Mouse (Mus musculus): ENCODE results near the gene Olfr1308. TPM values are rescaled to one million over a fixed set of nuclear protein-coding genes. Genes with fewer than 3 reads are reported as not detected.

Gene Olfr1308
- not detected in 2 replicates for total RNA-seq (2014; rRNA removed)
- polyA plus RNA-seq (2015; fragmentation: Nextera tagmentation; extraction: Ambion mirVana), result not detected in 2 replicates

GRCm38 (mm10) chr2:111964844-111965243 is at the start of gene Olfr1308:
Gene Olfr1308, minus strand, starts transcription at chr2:111964944.
- no peaks in the 10 kb centered on the region for H3K4me1 ChIP-seq (ENCODE audit: insufficient read depth, low read length)
- H3K4me2 ChIP-seq (ENCODE audit: low read depth, low read length, poor library complexity, severe bottlenecking), result no peak within 1 kb of the TSS
- no peaks in the 10 kb centered on the region for H3K27me3 ChIP-seq (ENCODE audit: insufficient read depth, low read length)
- H3K9ac ChIP-seq (replicated peaks; ENCODE audit: low read length, poor library complexity, severe bottlenecking), result no peak within 1 kb of the TSS
- DNase-seq (ENCODE audit: low spot score) (no peak), ATAC-seq (ENCODE audit: low FRiP score) (no peak)
- 64% methylated on average over 1 of the region's 1 CpGs for WGBS
- no peak within 1 kb of the TSS for H3K4me3 ChIP-seq (ENCODE audit: low read depth, low read length)
- no peaks in the 10 kb centered on the region for H3K36me3 ChIP-seq (ENCODE audit: insufficient read depth, low read length)
- no peaks in the 10 kb centered on the region for H3K9me3 ChIP-seq (ENCODE audit: low read length)
- no peak for TF ChIP-seq CTCF (IDR thresholded peaks at IDR 0.05)
- H3K27ac ChIP-seq (ENCODE audit: low read depth, low read length), result no peak within 1 kb of the TSS

GRCm38 (mm10) chr2:112012608-112013007 is 47.9 kb upstream of the Olfr1308 start, which contains the start of gene Olfr1310:
Gene Olfr1310, minus strand, starts transcription at chr2:112012708.
- Histone ChIP-seq H3K27ac (ENCODE audit: low read depth, low read length) (no peak within 1 kb of the TSS), H3K9ac (replicated peaks; ENCODE audit: low read length, poor library complexity, severe bottlenecking) (no peak within 1 kb of the TSS), H3K4me2 (ENCODE audit: low read depth, low read length, poor library complexity, severe bottlenecking) (no peak within 1 kb of the TSS), H3K4me1 (ENCODE audit: insufficient read depth, low read length) (no peaks in the 10 kb centered on the region), H3K36me3 (ENCODE audit: insufficient read depth, low read length) (no peaks in the 10 kb centered on the region), H3K4me3 (ENCODE audit: low read depth, low read length) (no peak within 1 kb of the TSS), H3K27me3 (ENCODE audit: insufficient read depth, low read length) (no peaks in the 10 kb centered on the region), H3K9me3 (ENCODE audit: low read length) (no peaks in the 10 kb centered on the region)
- ATAC-seq (ENCODE audit: low FRiP score), result no peak
- no peak for DNase-seq (ENCODE audit: low spot score)
- no peak for TF ChIP-seq CTCF (IDR thresholded peaks at IDR 0.05)

GRCm38 (mm10) chr2:111990181-111990580 is 25.4 kb upstream of the Olfr1308 start, which contains the start of gene Olfr1309:
Gene Olfr1309, minus strand, starts transcription at chr2:111990281.
- WGBS, result 67% methylated on average over 1 of the region's 1 CpGs
- Histone ChIP-seq H3K36me3 (ENCODE audit: insufficient read depth, low read length) (no peaks in the 10 kb centered on the region), H3K4me1 (ENCODE audit: insufficient read depth, low read length) (no peaks in the 10 kb centered on the region), H3K27me3 (ENCODE audit: insufficient read depth, low read length) (no peaks in the 10 kb centered on the region), H3K4me3 (ENCODE audit: low read depth, low read length) (no peak within 1 kb of the TSS), H3K4me2 (ENCODE audit: low read depth, low read length, poor library complexity, severe bottlenecking) (no peak within 1 kb of the TSS), H3K9me3 (ENCODE audit: low read length) (no peaks in the 10 kb centered on the region), H3K27ac (ENCODE audit: low read depth, low read length) (no peak within 1 kb of the TSS), H3K9ac (replicated peaks; ENCODE audit: low read length, poor library complexity, severe bottlenecking) (no peak within 1 kb of the TSS)
- DNase-seq (ENCODE audit: low spot score), result no peak
- ATAC-seq (ENCODE audit: low FRiP score), result no peak
- no peak for TF ChIP-seq CTCF (IDR thresholded peaks at IDR 0.05)

GRCm38 (mm10) chr2:111949340-111949739 is 15.4 kb downstream of the Olfr1308 start, which contains the start of gene Olfr1307:
Gene Olfr1307, minus strand, starts transcription at chr2:111949440.
- Histone ChIP-seq H3K27me3 (ENCODE audit: insufficient read depth, low read length) (no peaks in the 10 kb centered on the region), H3K9me3 (ENCODE audit: low read length) (no peaks in the 10 kb centered on the region), H3K4me2 (ENCODE audit: low read depth, low read length, poor library complexity, severe bottlenecking) (no peak within 1 kb of the TSS), H3K4me1 (ENCODE audit: insufficient read depth, low read length) (no peaks in the 10 kb centered on the region), H3K36me3 (ENCODE audit: insufficient read depth, low read length) (no peaks in the 10 kb centered on the region), H3K9ac (replicated peaks; ENCODE audit: low read length, poor library complexity, severe bottlenecking) (no peak within 1 kb of the TSS), H3K4me3 (ENCODE audit: low read depth, low read length) (no peak within 1 kb of the TSS), H3K27ac (ENCODE audit: low read depth, low read length) (no peak within 1 kb of the TSS)
- 71% methylated on average over 1 of the region's 1 CpGs for WGBS
- ATAC-seq (ENCODE audit: low FRiP score) (no peak), DNase-seq (ENCODE audit: low spot score) (no peak)
- TF ChIP-seq CTCF (IDR thresholded peaks at IDR 0.05), result no peak

GRCm38 (mm10) chr2:111916171-111916570 is 48.6 kb downstream of the Olfr1308 start, which contains the start of gene Olfr1306:
Gene Olfr1306, minus strand, starts transcription at chr2:111916271.
- Histone ChIP-seq H3K9me3 (ENCODE audit: low read length) (no peaks in the 10 kb centered on the region), H3K4me2 (ENCODE audit: low read depth, low read length, poor library complexity, severe bottlenecking) (no peak within 1 kb of the TSS), H3K36me3 (ENCODE audit: insufficient read depth, low read length) (no peaks in the 10 kb centered on the region), H3K9ac (replicated peaks; ENCODE audit: low read length, poor library complexity, severe bottlenecking) (no peak within 1 kb of the TSS), H3K4me1 (ENCODE audit: insufficient read depth, low read length) (no peaks in the 10 kb centered on the region), H3K4me3 (ENCODE audit: low read depth, low read length) (no peak within 1 kb of the TSS), H3K27me3 (ENCODE audit: insufficient read depth, low read length) (no peaks in the 10 kb centered on the region), H3K27ac (ENCODE audit: low read depth, low read length) (no peak within 1 kb of the TSS)
- WGBS, result 76% methylated on average over 1 of the region's 1 CpGs
- DNase-seq (ENCODE audit: low spot score), result no peak
- no peak for ATAC-seq (ENCODE audit: low FRiP score)
- TF ChIP-seq CTCF (IDR thresholded peaks at IDR 0.05), result no peak

Other genes starting within 250 kb of the Olfr1308 start
- not detected in 2 replicates for gene Olfr1301, start 213.9 kb downstream of the Olfr1308 start, total RNA-seq (2014; rRNA removed)
- gene Olfr1301, start 213.9 kb downstream of the Olfr1308 start, polyA plus RNA-seq (2015; fragmentation: Nextera tagmentation; extraction: Ambion mirVana), result not detected in 2 replicates
- not detected in 2 replicates for gene Olfr1302, start 187.5 kb downstream of the Olfr1308 start, total RNA-seq (2014; rRNA removed)
- not detected in 2 replicates for gene Olfr1302, start 187.5 kb downstream of the Olfr1308 start, polyA plus RNA-seq (2015; fragmentation: Nextera tagmentation; extraction: Ambion mirVana)
- not detected in 2 replicates for gene Olfr1303, start 144.6 kb downstream of the Olfr1308 start, total RNA-seq (2014; rRNA removed)
- gene Olfr1303, start 144.6 kb downstream of the Olfr1308 start, polyA plus RNA-seq (2015; fragmentation: Nextera tagmentation; extraction: Ambion mirVana), result not detected in 2 replicates
- 0.27 TPM in 1 of 2 replicates, not detected in the other for gene Olfr1305, start 87.8 kb downstream of the Olfr1308 start, total RNA-seq (2014; rRNA removed)
- not detected in 2 replicates for gene Olfr1305, start 87.8 kb downstream of the Olfr1308 start, polyA plus RNA-seq (2015; fragmentation: Nextera tagmentation; extraction: Ambion mirVana)
- gene Olfr1306, start 48.7 kb downstream of the Olfr1308 start, total RNA-seq (2014; rRNA removed), result not detected in 2 replicates
- gene Olfr1306, start 48.7 kb downstream of the Olfr1308 start, polyA plus RNA-seq (2015; fragmentation: Nextera tagmentation; extraction: Ambion mirVana), result not detected in 2 replicates
- 0.47 TPM in 1 of 2 replicates, not detected in the other for gene Olfr1307, start 15.5 kb downstream of the Olfr1308 start, total RNA-seq (2014; rRNA removed)
- not detected in 2 replicates for gene Olfr1307, start 15.5 kb downstream of the Olfr1308 start, polyA plus RNA-seq (2015; fragmentation: Nextera tagmentation; extraction: Ambion mirVana)
- gene Olfr1309, start 25.3 kb upstream of the Olfr1308 start, total RNA-seq (2014; rRNA removed), result not detected in 2 replicates
- gene Olfr1309, start 25.3 kb upstream of the Olfr1308 start, polyA plus RNA-seq (2015; fragmentation: Nextera tagmentation; extraction: Ambion mirVana), result not detected in 2 replicates
- gene Olfr1310, start 47.8 kb upstream of the Olfr1308 start, total RNA-seq (2014; rRNA removed), result not detected in 2 replicates
- gene Olfr1310, start 47.8 kb upstream of the Olfr1308 start, polyA plus RNA-seq (2015; fragmentation: Nextera tagmentation; extraction: Ambion mirVana), result not detected in 2 replicates
- gene Olfr1311, start 59.5 kb upstream of the Olfr1308 start, total RNA-seq (2014; rRNA removed), result not detected in 2 replicates
- gene Olfr1311, start 59.5 kb upstream of the Olfr1308 start, polyA plus RNA-seq (2015; fragmentation: Nextera tagmentation; extraction: Ambion mirVana), result not detected in 2 replicates
- not detected in 2 replicates for gene Olfr1312, start 85.3 kb upstream of the Olfr1308 start, total RNA-seq (2014; rRNA removed)
- not detected in 2 replicates for gene Olfr1312, start 85.3 kb upstream of the Olfr1308 start, polyA plus RNA-seq (2015; fragmentation: Nextera tagmentation; extraction: Ambion mirVana)
- not detected in 2 replicates for gene Olfr1313, start 112.9 kb upstream of the Olfr1308 start, total RNA-seq (2014; rRNA removed)
- gene Olfr1313, start 112.9 kb upstream of the Olfr1308 start, polyA plus RNA-seq (2015; fragmentation: Nextera tagmentation; extraction: Ambion mirVana), result not detected in 2 replicates
- gene Olfr1314, start 131.8 kb upstream of the Olfr1308 start, total RNA-seq (2014; rRNA removed), result not detected in 2 replicates
- gene Olfr1314, start 131.8 kb upstream of the Olfr1308 start, polyA plus RNA-seq (2015; fragmentation: Nextera tagmentation; extraction: Ambion mirVana), result not detected in 2 replicates
- gene Olfr1315-ps1, start 150.5 kb upstream of the Olfr1308 start, total RNA-seq (2014; rRNA removed), result not detected in 2 replicates
- gene Olfr1315-ps1, start 150.5 kb upstream of the Olfr1308 start, polyA plus RNA-seq (2015; fragmentation: Nextera tagmentation; extraction: Ambion mirVana), result not detected in 2 replicates
- gene Olfr1316, start 170.0 kb upstream of the Olfr1308 start, total RNA-seq (2014; rRNA removed), result 0.16 TPM in 1 of 2 replicates, not detected in the other
- gene Olfr1316, start 170.0 kb upstream of the Olfr1308 start, polyA plus RNA-seq (2015; fragmentation: Nextera tagmentation; extraction: Ambion mirVana), result not detected in 2 replicates
- gene Olfr1317, start 175.4 kb upstream of the Olfr1308 start, total RNA-seq (2014; rRNA removed), result not detected in 2 replicates
- gene Olfr1317, start 175.4 kb upstream of the Olfr1308 start, polyA plus RNA-seq (2015; fragmentation: Nextera tagmentation; extraction: Ambion mirVana), result not detected in 2 replicates
- not detected in 2 replicates for gene Olfr1318, start 189.3 kb upstream of the Olfr1308 start, total RNA-seq (2014; rRNA removed)
- gene Olfr1318, start 189.3 kb upstream of the Olfr1308 start, polyA plus RNA-seq (2015; fragmentation: Nextera tagmentation; extraction: Ambion mirVana), result 0.05 TPM in 1 of 2 replicates, not detected in the other